Mouse (Mus musculus) regulatory T cell (primary cell): Measurements from ENCODE around the gene Enah.

Experiments
- in situ Hi-C: fragments of 300-600 bp; cut with MboI, MseI; formaldehyde crosslinking; loops from one replicate; pipeline ENCODE4 v1.15.1; 2025; ENCODE audit warnings: high pct_unique_total_duplicates

The Enah gene

DNA sequence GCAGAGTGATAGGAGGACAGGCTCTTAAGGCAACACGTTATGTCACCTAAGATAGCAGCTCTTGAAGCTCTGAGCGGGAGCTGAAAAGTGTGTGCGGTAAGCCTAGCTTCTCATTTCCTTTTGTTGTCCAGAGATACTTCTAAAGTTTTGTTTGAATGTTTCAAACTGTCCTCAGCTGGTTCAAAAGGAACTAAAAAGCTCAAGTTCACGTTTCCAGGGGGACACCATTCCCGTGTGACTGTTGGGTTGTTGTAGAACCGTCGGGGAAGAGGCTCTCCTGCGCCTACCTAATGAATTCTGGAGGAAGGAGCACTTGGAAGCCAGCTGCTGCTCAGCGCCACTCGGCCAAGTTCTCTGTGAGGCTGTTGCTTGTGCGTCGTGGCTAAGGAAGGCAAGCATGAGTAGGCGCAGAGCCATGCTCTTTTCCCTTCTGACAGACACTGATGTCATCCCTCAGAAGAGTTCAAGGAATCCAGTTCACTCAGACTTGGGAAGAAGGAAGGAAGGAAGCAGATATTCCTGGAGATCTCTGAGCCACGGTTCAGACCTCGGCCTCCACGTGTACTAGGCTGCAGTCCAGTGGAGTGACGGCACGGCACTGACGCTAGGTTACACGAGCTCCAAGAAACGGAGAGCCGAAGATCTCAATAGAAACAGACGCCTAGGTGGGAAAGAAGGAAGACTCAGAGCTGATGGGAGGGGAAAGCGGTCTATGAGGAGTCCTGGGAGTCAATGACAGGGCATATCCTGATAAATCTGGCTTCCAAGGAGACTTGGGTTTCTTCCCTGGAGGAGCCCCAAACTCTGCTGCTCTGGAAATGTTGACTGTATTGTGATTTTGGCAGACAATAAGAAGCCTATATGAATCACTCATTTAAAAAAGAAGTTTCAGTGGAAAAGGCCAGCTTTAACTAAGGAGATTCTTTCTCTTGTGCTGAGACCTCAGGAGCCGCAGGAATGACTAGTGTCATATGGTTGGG lies 8.7 kb upstream of the Enah start:
- in situ Hi-C loops = no loop called here

DNA sequence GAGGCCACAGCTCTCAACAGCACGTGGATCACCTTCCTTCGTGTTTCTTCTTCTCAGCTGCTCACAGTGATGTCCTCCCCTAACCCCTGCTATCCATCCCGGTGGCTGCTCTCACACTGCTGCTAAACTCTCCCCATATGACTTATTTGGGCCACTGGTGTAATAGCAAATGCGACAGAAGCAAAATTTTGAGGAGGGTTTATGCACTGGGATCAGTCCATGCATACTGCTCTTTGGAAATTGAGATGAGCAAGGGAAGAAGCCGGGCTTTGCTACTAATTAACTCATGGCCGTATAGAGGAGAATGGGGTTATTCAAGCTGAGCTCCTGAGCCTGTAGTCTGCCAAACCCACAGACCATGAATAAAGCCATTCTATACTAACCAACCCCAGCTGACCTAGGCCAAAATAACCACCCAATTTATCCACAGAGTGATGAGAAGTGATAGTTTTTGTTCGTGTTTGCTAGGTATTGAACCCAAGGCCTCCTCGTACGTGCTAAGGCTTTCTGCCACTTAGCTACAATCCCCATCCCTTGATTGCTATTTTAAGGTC lies 7.7 kb upstream of the Enah start:
- in situ Hi-C loops = no loop called here

DNA sequence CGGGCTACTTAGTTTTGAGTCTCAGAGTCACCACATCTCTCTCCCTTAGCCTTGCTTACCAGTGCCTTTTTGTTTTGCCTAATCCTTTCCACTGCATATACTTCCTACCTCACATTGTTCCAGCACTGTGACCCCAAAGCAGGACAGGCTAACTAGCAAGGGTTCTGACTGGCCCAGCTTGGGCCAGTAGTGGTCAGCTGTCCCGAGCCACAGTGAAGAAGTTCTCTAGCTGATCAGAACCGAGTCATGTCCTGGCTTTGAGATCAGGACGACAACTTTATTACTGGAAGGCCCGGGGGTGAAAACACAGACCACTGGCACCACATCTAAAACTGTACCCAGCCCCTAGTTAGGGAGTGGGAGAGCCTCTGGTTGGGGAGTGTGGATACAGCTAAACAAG lies 7.0 kb upstream of the Enah start:
- in situ Hi-C loops = no loop called here

DNA sequence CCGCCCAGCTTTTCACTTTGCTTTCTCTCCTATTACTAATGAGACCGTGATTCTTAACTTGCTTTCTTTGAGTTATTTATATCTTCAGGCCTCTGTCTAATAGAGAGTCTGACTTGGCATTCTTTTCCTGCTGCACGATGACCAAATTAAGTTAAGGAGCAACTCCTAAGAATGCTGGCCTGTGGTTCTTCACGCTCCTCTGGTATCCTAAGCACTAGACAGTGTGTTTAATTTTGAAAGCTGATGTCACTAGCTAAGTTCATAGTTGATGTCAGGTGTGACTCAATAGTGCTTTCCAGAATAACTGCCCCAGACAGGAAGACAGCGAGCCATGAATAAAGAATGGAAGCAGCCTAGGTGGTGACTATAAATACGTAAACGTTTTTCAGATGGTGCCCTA lies 6.3 kb upstream of the Enah start:
- in situ Hi-C loops = no loop called here

DNA sequence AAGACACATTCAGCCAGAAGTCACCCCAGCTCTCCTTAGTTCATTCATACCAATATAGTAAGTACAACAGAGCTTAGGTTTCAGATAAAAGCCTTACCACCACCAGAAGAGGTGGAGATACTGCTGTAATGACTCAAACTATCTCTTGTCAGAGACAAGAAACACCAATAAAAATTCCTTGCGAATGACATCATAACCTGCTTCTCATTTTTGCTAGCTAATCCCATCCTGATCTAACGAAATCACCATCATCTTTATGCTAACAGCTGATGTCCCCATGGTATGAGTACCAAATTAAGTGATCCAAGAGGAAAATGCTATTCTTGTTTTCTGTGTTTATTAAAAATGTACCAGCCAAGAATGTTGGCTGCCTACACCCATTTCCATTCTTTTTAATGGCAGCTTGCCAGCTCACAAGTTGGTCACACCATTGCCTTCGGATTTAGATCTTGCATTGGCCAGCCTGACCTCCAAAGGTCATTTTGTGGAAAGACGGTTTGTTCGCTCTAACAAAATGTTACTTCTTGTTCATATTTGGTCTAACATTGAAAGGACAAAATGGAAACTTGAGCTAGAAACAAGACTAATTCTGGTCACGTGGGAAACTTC lies 2.0 kb upstream of the Enah start:
- in situ Hi-C loops = no loop called here

DNA sequence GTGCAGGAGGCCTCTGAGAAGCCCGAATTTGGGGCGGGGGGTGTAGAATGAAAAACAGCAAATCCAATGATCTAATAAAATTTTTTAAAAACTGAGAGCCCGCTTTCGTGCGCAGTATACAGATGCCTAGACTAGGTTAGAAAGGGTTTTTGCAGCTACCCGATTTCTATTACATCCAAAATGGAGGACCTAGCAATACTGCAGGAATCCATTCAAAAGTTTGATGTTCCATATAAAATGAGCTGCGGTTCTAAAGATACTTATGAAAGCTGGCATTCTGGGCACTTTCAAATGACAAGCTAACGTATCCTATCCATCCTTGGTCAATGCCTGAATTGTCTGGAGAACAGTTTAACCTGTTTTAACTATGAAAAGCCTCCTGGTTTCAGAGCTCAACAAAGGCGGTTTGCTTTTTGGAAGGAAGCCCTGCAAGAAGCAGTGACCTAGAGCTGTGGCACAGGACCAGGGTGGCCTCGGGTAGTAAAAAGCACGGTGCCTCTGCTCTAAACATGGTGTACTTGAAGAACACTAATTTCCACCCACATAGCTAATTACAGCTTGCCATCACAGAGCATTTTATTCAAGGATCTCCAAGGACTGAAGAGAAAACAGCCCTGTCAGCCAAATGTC lies 1.2 kb upstream of the Enah start:
- in situ Hi-C loops = no loop called here

DNA sequence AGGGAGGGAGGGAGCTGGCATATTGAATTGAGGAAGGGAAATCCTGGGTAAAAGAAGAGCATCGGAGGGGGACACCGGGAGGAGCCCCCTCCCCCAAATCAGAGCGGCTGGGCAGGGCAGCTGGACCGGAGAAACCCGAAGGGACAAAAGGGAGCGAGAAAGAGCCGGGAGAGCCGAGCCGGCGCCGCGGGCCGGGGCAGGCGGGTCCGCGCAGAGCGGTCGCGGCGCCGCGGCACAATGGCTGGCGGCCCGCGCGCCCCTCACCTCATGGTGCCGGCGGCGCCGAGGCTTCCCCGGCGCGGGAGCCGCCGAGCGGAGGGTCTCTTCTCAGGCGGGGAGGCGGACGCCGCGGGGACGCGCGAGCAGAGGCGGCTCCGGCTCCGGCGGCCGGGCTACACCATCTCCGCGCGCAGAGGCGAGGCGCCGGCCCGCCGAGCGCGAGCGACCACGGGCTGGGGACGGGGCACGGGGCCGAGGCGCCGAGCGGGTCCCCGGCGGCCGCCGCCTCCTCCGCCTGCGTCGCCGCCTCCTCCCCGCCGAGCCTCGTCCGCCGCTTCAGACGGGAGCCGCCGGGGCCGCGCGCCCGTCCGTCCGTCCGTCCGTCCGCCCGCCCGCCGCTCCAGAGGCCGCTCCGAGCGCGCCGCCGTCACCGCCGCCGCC lies 394 bp downstream of the Enah start:
- in situ Hi-C loops = no loop called here

DNA sequence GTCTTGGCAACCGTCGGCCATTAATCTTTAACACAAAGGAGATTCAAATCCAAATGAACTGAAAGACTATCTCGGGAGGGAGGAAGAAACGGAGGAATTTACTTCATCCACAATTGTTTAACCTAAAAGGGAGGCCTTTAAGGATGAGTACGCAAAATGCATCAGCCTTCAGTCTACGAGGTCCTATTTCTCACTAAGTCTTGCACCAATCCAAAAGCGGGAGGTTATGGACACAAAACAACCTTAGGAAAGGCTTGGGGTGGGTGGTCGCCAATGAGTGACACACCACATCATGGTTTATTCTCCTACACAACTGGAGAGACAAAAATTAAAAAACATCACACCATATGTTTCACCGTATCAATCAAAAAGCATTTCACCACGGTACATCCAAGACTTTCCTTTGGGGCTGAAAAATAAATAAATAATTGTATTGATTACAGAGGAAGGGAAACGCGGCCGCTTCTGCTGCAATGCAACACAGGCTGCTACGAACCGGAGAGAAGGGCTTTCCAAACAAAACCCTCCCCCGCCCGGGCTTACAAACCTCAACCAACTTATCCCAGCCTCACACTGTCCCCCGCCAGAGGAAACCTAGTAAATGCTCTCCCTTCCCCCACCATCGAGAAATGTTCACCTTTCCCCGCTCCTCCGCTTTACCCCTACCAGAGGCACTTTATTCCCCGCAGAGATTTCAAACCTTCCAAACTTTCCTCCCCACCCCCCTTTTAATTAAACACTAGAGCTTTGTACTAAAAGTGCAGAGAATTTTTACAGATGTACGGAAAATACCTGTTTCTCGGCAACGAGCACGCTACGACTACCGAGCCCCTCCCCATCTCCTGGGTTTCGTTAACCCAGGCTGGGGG lies 1.2 kb downstream of the Enah start:
- in situ Hi-C loops = no loop called here

DNA sequence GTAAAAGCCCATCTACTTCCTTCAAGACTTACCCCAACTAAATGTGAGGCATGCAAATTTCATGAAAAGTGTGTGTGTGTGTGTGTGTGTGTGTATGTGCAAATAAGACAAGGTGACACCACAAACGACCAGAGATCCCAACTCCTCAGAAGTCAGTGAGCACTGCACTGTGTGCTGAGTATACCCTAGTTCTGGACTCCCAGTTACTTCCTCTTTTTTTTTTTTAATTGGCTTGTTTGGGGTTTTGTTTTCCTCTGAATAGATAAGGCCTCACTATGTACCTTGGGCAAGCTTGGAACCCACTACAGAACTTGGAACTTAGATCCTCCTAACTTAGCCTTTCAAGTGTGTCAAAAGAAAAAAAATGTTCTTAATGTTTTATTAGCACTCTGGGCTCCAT lies 14.0 kb downstream of the Enah start:
- in situ Hi-C loops = no loop called here

DNA sequence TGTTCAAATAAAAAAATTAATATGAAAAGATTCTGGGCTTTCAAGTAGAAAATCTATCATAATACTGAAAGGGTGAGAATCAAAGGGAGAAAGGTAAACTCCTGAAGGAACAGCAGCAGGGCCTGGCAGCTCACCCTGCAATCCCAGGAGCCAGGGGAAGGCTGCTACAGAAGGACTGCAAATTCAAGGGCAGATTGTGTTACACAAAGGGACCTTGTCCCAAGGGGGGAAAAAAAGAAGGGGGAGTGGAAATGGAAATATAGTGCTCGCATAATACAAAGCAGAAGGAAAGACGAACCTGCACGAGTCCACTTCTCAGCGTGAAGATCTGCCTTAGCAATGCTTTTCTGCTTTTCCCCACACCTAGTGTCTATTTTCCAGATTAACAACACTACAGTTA lies 21.1 kb downstream of the Enah start:
- in situ Hi-C loops = no loop called here

DNA sequence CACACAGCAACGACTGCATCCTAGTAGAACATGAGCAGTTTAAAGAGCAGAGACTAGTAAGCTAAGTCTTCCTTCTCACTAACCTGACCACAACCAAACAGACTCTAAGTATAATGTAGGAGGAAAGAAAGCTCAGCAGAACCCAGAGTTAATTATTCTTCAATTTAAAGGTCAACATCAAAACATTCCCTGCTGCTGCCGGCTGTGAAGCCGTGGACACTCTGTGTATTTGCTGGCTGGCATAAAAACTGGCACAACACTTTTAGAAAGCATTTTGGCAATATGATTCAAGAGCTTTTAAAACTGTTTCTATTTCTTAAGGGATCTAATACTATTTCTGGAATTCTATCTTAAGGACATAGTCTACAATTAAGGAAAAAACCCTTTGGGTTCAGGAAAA lies 22.0 kb downstream of the Enah start:
- in situ Hi-C loops = no loop called here

DNA sequence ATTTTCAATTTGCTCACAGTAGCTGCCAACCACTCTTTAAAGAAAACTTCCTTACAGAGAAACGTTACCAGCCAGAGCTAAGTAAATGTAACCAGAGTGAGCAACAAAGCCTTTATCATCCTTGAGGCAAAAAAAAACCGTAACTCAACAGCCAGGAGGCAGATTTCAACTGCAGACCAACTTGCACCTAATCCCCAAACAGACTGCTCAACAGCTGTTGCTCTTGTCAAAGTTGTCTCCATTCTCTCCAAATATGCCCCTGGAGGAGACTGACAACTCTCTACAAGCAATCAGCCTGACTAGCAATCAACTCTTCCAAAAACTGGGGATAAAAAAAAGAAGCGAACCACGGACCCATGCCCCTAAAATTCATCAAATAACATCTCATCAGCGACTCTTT lies 26.2 kb downstream of the Enah start:
- in situ Hi-C loops = no loop called here

DNA sequence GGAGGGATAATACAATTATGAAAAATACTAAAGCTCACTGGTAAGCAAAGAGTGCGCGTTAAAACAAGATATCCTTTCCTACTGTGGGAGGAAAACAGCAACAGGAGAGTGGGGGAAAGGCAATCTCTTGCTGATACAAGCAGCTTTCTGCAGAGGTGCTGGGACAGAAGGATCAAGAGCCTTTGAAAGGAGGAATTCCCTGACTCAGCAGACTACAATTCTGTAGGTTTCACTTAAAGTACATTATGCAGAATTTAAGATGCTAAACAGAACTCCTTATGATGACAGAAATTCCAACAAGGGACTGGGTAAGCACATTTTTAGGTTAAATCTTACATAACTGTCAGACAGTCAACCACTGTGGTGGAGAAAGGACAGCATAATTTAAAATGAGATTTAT lies 31.4 kb downstream of the Enah start:
- in situ Hi-C loops = no loop called here

DNA sequence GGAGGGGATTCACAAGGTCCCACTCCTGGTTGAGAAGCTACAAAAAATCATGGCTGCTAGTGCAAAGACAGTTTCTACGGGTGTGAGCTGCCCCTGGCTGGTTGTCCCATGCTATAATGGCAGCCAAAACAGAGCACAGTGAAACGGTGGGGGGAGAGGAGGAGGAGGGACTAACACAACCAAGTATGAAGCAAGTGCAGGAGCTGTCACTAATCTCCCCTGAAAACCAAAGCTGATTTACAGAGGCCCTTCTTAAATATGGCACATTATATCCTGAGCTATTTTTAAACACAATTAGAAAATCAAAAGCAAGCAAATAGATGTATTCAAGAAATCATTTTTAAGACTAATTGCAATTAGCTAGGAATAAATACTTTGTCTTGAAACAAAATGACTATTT lies 32.6 kb downstream of the Enah start:
- in situ Hi-C loops = no loop called here

DNA sequence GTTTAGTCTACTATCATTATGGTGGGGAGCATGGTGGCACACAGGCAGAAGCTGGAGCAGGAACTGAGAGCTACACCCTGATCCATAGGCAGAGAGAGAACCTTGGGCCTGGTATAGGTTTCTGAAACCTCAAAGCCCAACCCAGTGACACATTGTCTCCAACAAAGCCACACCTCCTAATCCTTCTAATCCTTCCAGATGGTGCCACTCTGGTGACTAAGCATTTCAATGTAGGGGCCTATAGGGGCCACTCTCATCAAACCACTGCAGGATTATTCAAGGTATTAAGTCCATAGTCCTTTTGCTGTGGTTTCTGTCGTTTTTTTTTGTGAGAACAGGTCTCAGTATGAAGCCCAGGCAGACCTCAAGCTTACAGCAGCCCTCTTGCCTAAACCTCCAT lies 33.9 kb downstream of the Enah start:
- in situ Hi-C loops = no loop called here

DNA sequence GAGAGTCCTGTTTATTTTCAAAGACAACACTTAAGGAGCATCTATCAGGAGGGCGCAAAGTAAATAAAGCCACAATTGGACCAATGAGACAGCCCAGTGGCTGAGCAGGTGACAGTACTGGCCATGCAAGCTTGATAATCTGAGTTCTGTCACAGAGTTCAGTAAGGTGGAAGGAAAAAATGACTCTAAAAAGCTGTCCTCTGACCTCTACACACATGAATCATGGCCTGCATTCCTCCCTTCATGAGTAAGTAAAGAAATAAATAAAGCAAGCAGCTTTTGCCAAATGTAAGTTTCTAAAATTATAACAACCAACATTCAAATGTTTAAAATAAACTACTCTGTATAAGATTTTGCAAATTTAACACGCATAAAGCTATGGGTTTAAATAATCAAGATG lies 35.0 kb downstream of the Enah start:
- in situ Hi-C loops = no loop called here

DNA sequence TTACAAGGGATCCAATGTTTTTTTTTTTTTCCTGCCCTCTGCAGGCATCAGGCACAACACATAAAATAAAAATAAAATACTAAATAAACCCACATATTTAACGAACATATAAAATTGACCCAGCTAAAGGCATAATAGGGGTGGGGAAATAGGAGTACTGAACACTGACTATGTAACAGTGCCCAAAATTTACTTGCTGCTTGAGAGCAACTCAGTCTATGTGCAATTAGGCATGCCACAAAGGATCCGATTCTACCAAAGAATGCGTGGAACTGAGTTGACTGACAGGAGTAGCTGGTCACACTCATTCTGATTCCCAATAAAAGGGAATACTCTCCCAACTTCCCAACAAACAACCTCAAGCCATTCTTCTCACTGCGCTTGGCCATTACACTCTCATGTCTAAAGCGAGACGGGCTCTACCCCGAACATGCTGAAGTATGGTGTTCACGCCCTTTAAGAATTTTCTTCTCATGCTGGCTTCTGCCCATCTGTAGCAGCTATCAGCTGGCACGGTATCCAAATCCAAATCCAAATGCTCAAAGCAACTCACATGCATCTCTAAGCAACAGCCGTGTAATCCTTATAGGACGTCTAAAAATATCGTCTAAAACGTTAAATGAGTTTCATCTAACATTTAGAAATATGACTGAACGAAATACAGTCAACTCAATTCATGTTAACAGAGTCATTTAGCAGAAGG lies 39.6 kb downstream of the Enah start:
- in situ Hi-C loops = no loop called here

DNA sequence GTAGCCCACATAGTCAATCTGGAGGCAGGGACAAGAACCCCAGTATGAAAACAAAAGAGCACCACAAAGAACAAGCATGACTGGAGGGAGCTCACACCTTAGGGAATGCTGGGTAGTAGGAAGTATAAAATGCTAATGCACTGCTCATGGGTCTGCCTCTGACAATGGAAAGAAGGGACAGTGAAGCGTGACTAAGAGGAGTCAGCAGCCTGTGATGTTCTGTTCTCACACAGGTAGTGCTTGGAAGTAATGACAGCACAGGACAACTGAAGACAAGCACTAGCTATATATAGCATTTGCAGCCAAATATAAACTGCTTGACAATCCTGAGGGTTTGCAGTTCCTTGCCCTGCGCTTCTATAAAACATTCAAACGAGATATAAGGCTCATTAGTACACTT lies 44.3 kb downstream of the Enah start:
- in situ Hi-C loops = no loop called here

DNA sequence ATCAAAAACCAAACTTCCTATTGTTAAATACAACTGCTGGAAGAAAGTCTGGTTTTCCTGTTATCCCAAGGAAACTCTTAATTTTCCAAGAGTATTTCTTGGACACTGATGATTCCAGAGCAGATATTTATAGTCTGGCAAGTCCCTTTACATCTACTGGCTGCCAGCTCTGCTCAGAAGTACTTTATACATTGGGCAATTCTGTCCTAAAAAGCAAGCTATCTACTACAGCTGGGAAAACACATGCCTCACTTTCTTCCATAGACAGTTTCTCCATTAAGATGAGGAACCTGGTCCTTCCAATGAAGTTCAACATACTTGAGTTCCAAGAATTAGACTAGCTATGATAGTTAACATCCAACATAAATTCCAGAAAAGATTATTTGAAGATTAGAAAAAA lies 44.9 kb downstream of the Enah start:
- in situ Hi-C loops = no loop called here

DNA sequence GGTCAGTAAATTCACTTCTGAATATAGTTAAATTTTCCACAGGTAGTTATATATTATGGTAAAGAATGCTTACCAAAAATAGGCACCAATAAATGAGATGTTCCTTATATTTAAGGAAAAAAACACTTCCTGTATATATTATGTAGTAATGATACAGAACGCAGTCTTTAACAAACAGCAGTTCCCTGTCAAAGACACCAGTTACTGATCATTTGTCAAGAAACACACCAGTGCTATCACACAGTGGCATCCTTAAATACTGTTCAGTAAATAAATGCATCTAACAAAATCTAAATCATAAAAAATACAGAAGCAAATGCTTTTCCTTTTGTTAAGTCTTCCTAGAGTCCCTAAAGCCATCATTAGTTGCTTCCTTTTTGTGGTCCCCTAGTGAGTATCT lies 54.5 kb downstream of the Enah start:
- in situ Hi-C loops = no loop called here
